Mouse (Mus musculus): ENCODE results near the gene Dnpep.

Gene Dnpep

DNA sequence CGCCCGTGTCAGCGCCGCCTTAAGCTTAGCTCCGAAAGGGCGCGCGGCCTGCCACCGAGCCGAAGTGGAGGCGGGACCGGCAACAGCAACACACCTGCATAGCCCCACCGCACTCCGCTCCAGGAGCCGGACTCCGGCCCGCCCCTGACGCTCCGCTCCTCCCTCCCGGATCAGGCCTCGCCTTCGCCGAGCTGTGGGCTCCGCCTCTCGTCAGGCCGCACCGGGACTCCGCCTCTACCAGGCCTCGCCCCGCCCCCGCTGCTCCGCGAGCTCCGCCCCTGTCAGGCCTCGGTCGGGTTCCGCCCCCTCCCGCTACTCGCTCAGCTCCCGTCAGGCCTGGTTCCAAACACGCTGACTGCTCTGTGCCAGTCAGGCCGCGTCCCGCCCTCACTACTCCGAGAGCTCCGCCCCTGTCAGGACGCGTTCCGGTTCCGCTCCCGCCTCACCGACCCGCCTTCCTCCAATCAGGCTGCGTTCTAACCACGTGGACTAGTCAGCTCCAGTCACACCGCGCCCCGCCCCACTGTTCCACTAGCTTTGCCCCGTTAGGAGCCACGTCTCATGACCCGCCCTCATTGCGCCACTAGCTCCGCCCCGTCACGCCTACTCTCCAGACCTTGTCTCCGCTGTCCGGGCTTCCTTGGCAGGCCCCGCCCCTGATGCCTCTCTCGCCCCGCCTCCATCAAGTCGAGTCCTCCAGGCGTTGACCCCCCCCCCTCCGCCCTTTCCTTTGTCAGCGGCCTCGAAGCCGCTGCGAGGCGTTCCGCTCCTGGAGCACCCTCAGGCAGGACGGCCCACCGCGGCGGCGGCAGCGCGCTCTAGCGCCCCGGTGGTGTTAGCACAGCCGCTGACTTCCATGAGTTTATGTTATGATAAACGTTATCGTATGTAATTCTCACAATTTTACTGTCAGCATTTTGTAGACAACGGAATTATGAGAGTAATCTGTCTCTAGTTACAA is at the start of gene Dnpep:
TSS of gene Dnpep (minus strand) at position 750 of the 961 bp plus-strand sequence.
- peak; percentile 100 for DNase-seq

GRCm38 (mm10) chr1:75365510-75366137 is 47.8 kb upstream of the Dnpep start:
- DNase-seq = peak; percentile 74 to 81

DNA sequence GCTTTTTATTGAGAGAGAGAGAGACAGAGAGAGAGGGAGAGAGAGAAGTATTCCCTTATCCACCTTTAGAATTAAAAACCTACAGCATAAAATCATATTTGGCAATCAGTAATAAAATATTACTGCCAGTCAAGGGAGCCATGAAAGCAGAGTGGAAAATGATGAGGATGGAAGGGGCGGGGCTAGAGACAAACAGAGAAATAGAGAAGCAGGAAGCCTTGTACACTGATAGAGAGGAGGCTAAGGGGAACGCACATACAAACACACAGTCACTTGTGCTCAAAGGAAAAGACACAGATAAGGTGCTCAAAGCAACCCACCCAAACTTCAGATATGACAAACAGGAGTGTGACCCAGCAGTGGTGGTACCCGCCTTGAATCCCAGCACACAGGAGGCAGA is 46.1 kb upstream of the Dnpep start:
- no peak for DNase-seq

- DNase-seq = no peak
Observed at GRCm38 (mm10) chr1:75361750-75362149, 44.0 kb upstream of the Dnpep start.

- no peak for DNase-seq
Observed at GRCm38 (mm10) chr1:75361123-75361522, 43.3 kb upstream of the Dnpep start.

- DNase-seq = peak; percentile 36 to 56
Observed at GRCm38 (mm10) chr1:75360112-75361031, 42.6 kb upstream of the Dnpep start, which contains the start of gene Des. Gene Des, plus strand, starts transcription at chr1:75360329.

DNA sequence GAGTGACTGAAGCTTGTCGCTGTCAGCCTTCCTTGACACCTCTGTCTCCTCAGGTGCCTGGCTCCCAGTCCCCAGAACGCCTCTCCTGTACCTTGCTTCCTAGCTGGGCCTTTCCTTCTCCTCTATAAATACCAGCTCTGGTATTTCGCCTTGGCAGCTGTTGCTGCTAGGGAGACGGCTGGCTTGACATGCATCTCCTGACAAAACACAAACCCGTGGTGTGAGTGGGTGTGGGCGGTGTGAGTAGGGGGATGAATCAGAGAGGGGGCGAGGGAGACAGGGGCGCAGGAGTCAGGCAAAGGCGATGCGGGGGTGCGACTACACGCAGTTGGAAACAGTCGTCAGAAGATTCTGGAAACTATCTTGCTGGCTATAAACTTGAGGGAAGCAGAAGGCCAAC is 41.6 kb upstream of the Dnpep start:
- DNase-seq = no peak

DNA sequence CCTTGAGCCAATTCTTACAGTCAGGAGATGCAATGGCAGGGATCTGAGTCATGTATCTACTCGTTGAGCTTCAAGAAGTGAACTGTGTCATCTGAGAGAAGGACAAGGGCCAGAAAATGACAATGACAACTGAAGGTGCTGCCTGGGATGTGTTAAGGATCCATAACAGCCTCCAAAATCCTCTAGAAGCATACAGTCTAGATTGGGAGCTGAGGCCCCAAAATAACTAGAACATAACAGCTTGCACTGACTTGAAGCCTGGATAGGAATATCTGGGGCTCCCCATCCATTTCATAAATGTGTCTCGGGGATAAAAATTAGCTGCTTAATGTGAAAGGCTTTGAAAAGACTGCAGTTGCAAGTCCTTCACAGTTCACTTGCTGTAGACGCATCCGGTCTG is 40.2 kb upstream of the Dnpep start:
- no peak for DNase-seq

GRCm38 (mm10) chr1:75357261-75357660 is 39.5 kb upstream of the Dnpep start:
- DNase-seq = peak; percentile 60 to 80

GRCm38 (mm10) chr1:75349275-75349674 is 31.5 kb upstream of the Dnpep start:
- DNase-seq = no peak

GRCm38 (mm10) chr1:75347279-75347678 is 29.5 kb upstream of the Dnpep start:
- DNase-seq = no peak

- DNase-seq = peak in 1 of 2 experiments; percentile 43
Observed at GRCm38 (mm10) chr1:75345036-75345935, 27.5 kb upstream of the Dnpep start.

DNA sequence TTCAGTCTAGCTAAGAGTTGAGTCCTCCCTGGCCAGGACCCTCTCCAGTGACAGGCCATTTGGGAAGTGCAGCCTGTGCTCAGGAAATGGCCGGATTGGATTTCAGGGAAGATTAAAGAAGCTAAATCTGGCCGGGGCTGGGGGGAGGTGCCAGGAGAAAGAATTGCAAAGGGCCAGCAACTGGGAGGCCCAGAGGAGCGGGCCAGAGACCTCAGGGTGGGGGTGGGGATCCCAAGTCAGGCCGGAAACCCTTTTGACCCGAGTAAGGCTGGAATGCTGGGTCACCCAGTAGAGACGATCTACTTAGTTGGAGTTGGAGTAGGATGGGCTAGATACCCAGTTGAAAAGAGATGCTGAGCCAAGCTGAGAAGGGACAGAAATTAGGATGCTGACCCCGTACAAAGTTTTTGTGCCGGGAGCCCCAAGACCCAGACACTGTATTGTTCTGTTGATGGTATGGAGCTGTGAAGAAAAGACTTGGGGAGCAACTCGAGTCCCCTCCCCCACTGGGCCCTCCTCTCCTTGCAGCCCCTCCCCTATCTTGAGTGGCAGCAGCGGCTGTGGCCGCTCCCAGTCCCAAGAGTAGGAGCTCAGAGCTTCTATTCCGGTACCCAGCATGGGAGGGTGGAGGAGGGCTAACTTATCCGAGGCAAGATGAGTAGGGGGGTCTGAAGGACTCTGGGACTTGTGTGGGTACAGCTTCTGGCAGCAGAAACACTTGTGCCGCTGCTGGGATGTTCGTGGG is 26.7 kb upstream of the Dnpep start:
- DNase-seq = no peak

DNA sequence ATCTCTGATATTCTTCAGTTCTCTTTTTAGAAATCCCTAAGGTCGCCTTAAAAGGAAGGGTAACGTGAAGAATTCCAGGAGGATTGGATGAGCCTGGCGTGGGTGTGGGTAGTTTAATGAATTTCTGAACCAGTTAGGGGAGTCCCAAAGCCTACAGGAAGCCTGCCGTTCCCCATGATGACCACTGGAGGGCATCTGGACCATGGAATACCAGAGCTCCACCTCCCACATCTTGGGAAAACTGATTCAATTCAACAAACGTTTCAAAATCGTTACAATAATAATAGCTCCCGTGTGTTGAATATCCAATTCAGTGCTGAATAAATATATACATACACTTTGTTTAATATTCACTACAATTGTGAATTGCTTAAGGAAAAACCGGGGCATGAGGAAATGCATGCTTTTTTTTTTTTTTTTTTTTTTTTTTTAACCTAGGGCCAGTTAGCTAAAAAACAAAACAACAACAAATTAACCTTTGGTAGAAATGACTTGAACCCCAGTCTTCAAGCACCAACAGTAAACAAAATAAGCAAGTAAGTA is 25.2 kb upstream of the Dnpep start:
- peak; percentile 71 to 82 for DNase-seq

DNA sequence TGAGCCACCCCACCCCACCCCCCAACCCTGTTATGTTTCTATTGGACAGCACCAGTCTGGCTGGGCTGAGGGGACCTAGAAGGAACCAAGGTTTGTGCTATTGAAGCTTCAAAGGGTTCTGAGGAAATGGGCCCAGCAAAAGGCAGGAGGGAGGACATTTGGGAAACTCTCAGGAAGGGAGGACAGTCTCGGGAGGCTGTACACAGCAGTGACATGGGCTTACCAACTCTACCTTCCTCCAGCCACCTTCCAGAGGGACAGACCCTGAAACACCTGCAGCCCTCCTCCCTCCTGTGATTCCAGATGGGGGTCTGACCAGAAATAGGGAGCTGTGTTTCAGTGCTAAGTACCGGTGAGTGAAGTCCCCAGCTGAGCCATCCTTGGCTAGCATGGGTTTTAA is 22.7 kb upstream of the Dnpep start:
- DNase-seq = no peak

DNA sequence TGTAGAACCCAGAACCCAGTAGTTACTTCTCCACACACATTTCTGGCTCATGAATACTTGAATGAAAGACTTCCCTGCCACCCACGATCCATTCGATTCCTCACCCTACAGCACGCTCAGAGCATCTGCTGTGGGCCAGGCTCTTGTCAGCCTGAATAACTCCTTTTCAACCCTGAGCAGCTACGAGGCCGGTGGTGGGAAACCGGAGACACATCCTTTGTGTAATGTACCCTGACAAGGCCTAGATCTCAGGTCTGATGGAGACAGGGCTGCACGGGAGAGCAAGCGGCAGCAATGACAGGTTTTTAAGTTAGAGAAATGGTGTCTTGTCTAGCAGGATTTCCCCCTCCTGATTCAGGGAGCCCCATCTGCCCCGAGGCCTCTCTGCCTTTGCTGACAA is 21.5 kb upstream of the Dnpep start:
- no peak for DNase-seq

GRCm38 (mm10) chr1:75338091-75338694 is 20.4 kb upstream of the Dnpep start:
- no peak for DNase-seq

DNA sequence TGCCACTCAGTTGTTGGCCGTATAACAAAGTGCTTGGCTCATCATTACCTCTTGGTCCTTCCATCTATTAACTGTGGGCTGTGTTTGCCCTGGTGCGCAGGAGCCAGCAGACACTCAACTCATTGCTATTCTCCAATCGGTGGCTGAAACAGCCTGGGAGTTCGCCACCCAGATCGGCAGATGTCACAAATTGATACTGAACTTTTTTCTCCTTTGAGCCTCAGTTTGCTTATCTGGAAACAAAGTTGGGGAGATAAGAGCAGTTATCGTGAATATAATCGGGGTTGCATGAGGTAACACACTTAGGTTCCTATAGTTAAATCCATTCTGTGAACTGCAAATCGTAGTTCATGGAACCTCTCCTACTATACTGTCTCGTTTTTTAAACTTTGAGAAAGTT is 19.3 kb upstream of the Dnpep start:
- no peak for DNase-seq

DNA sequence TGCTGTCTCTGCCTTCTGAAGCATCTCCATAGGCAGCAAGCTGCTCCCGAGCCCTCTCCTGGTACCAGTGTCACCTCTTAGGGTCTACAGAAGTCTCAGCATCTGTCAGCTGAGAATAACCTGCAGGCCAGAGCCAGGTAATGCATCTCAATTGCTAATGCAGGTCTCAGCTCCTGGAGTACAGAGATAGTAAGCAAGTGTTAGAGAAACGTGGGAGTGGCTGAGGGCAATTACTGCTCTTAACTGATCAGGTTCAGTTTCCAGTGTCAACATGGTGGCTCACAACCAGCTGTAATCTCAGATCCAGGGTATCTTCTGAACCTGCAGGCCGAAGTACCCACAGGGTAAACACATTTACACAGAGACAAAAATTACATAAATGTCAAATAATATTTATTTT is 18.7 kb upstream of the Dnpep start:
- DNase-seq = no peak

DNA sequence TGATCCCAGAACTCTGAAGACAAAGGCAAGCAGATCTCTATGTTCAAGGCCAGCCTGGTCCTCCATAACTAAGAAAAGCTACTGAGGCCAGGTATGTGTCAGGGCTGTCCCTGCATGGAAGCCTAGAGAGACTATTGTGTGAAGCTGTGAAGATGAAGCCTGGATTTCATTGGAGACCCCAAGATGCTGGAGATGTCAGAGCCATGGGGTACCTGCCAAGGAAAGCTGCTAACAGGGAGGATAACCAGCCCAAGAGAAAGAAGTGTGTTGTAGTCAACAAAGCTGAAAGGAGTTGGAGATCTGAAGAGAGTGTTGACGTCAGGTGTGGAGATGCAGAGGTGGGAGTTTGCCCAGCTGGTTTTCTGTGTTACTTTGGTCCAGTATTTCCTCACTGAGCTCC is 13.5 kb upstream of the Dnpep start:
- no peak for DNase-seq
